Mouse (Mus musculus): Measurements from ENCODE around the gene Hsd3b7. TPM values are rescaled to one million over a fixed set of nuclear protein-coding genes. Genes with fewer than 3 reads are reported as not detected.

Hsd3b7 gene
- polyA plus RNA-seq (2014; fragmentation: Illumina TruSeq; extraction: RNeasy Lipid Tissue Mini Kit (QIAGEN cat#74804); ENCODE audit: low read depth, low replicate concordance), result 1.9 TPM

DNA sequence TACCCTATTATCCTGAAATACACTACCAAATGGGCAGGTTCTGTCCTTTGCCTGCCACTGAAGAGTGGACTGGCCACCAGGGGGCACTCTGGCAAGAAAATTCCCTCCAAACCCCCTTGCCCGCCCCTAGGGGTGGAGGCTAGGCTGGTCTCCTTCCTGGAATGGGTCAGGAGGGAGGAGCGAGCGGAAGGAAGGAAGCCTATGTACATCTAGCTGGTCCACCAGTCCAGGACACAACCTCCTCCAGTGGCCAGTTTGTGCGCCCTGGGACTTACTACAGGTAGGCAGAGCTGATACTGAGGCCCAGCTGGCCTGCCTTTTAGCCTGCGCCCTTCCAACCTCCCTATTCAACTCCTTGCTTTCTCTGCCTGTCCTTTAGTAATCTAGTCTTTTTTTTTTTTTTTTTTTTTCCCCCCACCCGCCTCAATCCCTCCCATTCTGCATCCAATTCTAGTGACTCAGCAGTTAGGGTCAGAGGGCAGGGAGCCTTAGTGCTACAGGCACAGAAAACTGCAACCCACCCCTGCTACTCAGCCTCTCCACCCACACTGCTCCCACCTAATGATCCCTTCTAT, at the start of gene Hsd3b7:
Gene Hsd3b7, plus strand, starts transcription at position 170 of the 575 bp plus-strand sequence.

DNA sequence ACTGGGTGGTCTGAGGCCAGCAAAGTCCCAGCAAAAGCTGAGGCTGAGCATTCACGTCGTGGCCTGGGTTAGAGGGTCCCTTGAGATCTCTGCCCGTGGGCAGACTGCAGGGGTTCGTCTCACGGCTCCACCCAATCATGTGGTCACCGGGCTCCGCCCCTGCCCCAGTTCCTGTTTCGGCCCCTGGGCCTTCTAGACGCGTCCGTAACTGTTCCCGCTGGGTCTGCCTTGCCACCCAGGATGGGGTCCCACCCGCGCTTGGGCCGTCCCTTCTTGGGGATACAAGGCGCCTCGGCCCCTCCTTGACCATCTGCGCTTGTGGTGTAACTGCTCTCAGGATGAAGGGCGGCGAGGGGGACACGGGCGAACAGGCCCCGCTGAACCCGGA, 30.8 kb upstream of the Hsd3b7 start, which contains the start of gene Orai3:
Gene Orai3, plus strand, starts transcription at position 165 of the 388 bp plus-strand sequence.

DNA sequence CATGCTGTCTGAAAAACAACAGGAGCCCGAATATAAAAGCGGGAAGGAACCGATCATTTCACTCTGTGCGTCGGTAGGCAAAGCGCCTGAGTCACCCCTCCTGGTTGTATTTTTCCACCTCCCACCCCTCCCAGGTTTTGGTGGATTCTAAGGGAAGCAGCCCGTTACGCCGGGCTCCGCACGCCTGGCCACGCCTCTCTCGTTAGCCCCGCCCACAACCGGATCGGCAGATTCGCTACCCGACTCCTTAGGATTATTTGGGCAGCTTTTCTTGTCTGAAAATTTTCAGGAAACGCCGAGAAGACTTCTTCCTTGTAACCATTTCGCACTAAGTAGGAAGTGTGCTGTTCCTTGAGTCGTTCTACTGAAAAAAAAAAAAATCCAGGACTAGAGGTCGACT, 24.0 kb upstream of the Hsd3b7 start, which contains the start of gene Setd1a:
Gene Setd1a, plus strand, starts transcription at position 245 of the 400 bp plus-strand sequence.

DNA sequence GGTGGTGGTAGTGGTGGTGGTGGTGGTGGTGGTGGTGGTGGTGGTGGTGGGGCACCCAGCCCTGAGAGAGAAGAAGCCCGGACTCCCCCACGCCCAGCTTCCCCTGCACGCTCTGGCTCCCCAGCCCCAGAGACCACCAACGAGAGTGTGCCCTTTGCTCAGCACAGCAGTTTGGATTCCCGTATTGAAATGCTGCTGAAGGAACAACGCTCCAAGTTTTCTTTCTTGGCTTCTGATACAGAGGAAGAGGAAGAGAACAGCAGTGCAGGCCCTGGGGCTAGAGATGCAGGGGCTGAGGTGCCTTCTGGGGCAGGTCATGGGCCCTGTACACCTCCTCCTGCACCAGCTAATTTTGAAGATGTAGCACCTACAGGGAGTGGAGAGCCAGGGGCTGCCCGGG, 15.1 kb upstream of the Hsd3b7 start, which contains the start of gene Gm49388:
Gene Gm49388, plus strand, starts transcription at position 301 of the 400 bp plus-strand sequence.

DNA sequence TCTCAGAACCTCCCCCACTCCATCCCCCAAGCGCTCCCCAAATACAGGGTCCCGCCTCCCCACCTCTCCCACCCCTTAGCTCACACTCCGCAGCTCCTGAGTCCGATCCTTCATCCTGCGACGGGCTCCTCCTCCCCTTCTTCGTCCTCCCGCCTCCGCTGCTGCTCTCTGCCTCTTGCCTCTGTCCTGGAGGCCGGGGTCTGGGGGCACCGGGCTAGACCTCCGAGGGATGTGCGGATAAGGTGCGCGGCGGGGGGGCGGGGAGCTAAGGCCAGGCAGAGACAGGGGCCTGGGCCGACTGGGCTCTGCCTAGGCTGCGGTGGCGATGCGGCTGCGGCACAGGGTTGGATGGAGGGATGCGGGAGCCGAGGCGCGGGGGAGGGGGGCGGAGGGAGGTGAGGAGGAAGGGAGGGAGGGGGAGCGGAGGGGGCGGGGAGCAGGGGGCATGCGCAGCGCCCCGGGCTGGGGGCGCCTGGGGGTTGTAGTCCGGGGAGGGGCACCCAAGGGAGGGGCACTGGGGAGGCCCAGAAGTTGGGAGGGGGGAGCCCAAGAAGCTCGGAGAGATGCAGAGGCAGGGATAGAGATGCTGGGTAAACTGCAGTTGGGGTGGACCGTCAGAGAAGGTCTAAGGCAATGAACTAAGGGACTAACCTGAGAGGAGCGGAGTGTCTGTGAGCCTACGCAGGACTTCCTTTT, 23.9 kb downstream of the Hsd3b7 start, which contains the start of the genes Stx4a and Stx1b:
Gene Stx4a, plus strand, starts transcription at position 119 of the 696 bp plus-strand sequence.
Gene Stx1b, minus strand, starts transcription at position 374 of the 696 bp plus-strand sequence.

Other genes with a start within 250 kb of the Hsd3b7 start
- not detected for gene Tmem265, start 239.2 kb upstream of the Hsd3b7 start, polyA plus RNA-seq (2014; fragmentation: Illumina TruSeq; extraction: RNeasy Lipid Tissue Mini Kit (QIAGEN cat#74804); ENCODE audit: low read depth, low replicate concordance)
- gene Phkg2, start 227.3 kb upstream of the Hsd3b7 start, polyA plus RNA-seq (2014; fragmentation: Illumina TruSeq; extraction: RNeasy Lipid Tissue Mini Kit (QIAGEN cat#74804); ENCODE audit: low read depth, low replicate concordance), result 445 TPM
- 22.2 TPM for gene Ccdc189, start 212.0 kb upstream of the Hsd3b7 start, polyA plus RNA-seq (2014; fragmentation: Illumina TruSeq; extraction: RNeasy Lipid Tissue Mini Kit (QIAGEN cat#74804); ENCODE audit: low read depth, low replicate concordance)
- gene Rnf40, start 211.8 kb upstream of the Hsd3b7 start, polyA plus RNA-seq (2014; fragmentation: Illumina TruSeq; extraction: RNeasy Lipid Tissue Mini Kit (QIAGEN cat#74804); ENCODE audit: low read depth, low replicate concordance), result 6.3 TPM
- gene Zfp629, start 184.8 kb upstream of the Hsd3b7 start, polyA plus RNA-seq (2014; fragmentation: Illumina TruSeq; extraction: RNeasy Lipid Tissue Mini Kit (QIAGEN cat#74804); ENCODE audit: low read depth, low replicate concordance), result 7.4 TPM
- 3.0 TPM for gene Bcl7c, start 91.7 kb upstream of the Hsd3b7 start, polyA plus RNA-seq (2014; fragmentation: Illumina TruSeq; extraction: RNeasy Lipid Tissue Mini Kit (QIAGEN cat#74804); ENCODE audit: low read depth, low replicate concordance)
- gene Ctf1, start 87.9 kb upstream of the Hsd3b7 start, polyA plus RNA-seq (2014; fragmentation: Illumina TruSeq; extraction: RNeasy Lipid Tissue Mini Kit (QIAGEN cat#74804); ENCODE audit: low read depth, low replicate concordance), result 5.1 TPM
- gene Ctf2, start 68.4 kb upstream of the Hsd3b7 start, polyA plus RNA-seq (2014; fragmentation: Illumina TruSeq; extraction: RNeasy Lipid Tissue Mini Kit (QIAGEN cat#74804); ENCODE audit: low read depth, low replicate concordance), result not detected
- gene Fbxl19, start 56.1 kb upstream of the Hsd3b7 start, polyA plus RNA-seq (2014; fragmentation: Illumina TruSeq; extraction: RNeasy Lipid Tissue Mini Kit (QIAGEN cat#74804); ENCODE audit: low read depth, low replicate concordance), result 2.2 TPM
- 1.1 TPM for gene Orai3, start 30.8 kb upstream of the Hsd3b7 start, polyA plus RNA-seq (2014; fragmentation: Illumina TruSeq; extraction: RNeasy Lipid Tissue Mini Kit (QIAGEN cat#74804); ENCODE audit: low read depth, low replicate concordance)
- gene Setd1a, start 23.9 kb upstream of the Hsd3b7 start, polyA plus RNA-seq (2014; fragmentation: Illumina TruSeq; extraction: RNeasy Lipid Tissue Mini Kit (QIAGEN cat#74804); ENCODE audit: low read depth, low replicate concordance), result 7.2 TPM
- gene Gm49388, start 15.0 kb upstream of the Hsd3b7 start, polyA plus RNA-seq (2014; fragmentation: Illumina TruSeq; extraction: RNeasy Lipid Tissue Mini Kit (QIAGEN cat#74804); ENCODE audit: low read depth, low replicate concordance), result not detected
- gene Stx4a, start 23.7 kb downstream of the Hsd3b7 start, polyA plus RNA-seq (2014; fragmentation: Illumina TruSeq; extraction: RNeasy Lipid Tissue Mini Kit (QIAGEN cat#74804); ENCODE audit: low read depth, low replicate concordance), result 3.1 TPM
- gene Stx1b, start 23.9 kb downstream of the Hsd3b7 start, polyA plus RNA-seq (2014; fragmentation: Illumina TruSeq; extraction: RNeasy Lipid Tissue Mini Kit (QIAGEN cat#74804); ENCODE audit: low read depth, low replicate concordance), result 0.49 TPM
- gene Zfp646, start 75.6 kb downstream of the Hsd3b7 start, polyA plus RNA-seq (2014; fragmentation: Illumina TruSeq; extraction: RNeasy Lipid Tissue Mini Kit (QIAGEN cat#74804); ENCODE audit: low read depth, low replicate concordance), result 21.3 TPM
- gene Zfp668, start 76.2 kb downstream of the Hsd3b7 start, polyA plus RNA-seq (2014; fragmentation: Illumina TruSeq; extraction: RNeasy Lipid Tissue Mini Kit (QIAGEN cat#74804); ENCODE audit: low read depth, low replicate concordance), result 0.91 TPM
- gene Prss53, start 90.4 kb downstream of the Hsd3b7 start, polyA plus RNA-seq (2014; fragmentation: Illumina TruSeq; extraction: RNeasy Lipid Tissue Mini Kit (QIAGEN cat#74804); ENCODE audit: low read depth, low replicate concordance), result not detected
- gene Gm21974, start 94.8 kb downstream of the Hsd3b7 start, polyA plus RNA-seq (2014; fragmentation: Illumina TruSeq; extraction: RNeasy Lipid Tissue Mini Kit (QIAGEN cat#74804); ENCODE audit: low read depth, low replicate concordance), result not detected
- 12.4 TPM for gene Vkorc1, start 95.0 kb downstream of the Hsd3b7 start, polyA plus RNA-seq (2014; fragmentation: Illumina TruSeq; extraction: RNeasy Lipid Tissue Mini Kit (QIAGEN cat#74804); ENCODE audit: low read depth, low replicate concordance)
- gene Bckdk, start 103.5 kb downstream of the Hsd3b7 start, polyA plus RNA-seq (2014; fragmentation: Illumina TruSeq; extraction: RNeasy Lipid Tissue Mini Kit (QIAGEN cat#74804); ENCODE audit: low read depth, low replicate concordance), result 0.62 TPM
- 52.0 TPM for gene Kat8, start 111.9 kb downstream of the Hsd3b7 start, polyA plus RNA-seq (2014; fragmentation: Illumina TruSeq; extraction: RNeasy Lipid Tissue Mini Kit (QIAGEN cat#74804); ENCODE audit: low read depth, low replicate concordance)
- gene Prss8, start 129.5 kb downstream of the Hsd3b7 start, polyA plus RNA-seq (2014; fragmentation: Illumina TruSeq; extraction: RNeasy Lipid Tissue Mini Kit (QIAGEN cat#74804); ENCODE audit: low read depth, low replicate concordance), result not detected
- gene Prss36, start 146.1 kb downstream of the Hsd3b7 start, polyA plus RNA-seq (2014; fragmentation: Illumina TruSeq; extraction: RNeasy Lipid Tissue Mini Kit (QIAGEN cat#74804); ENCODE audit: low read depth, low replicate concordance), result not detected
- gene Fus, start 166.9 kb downstream of the Hsd3b7 start, polyA plus RNA-seq (2014; fragmentation: Illumina TruSeq; extraction: RNeasy Lipid Tissue Mini Kit (QIAGEN cat#74804); ENCODE audit: low read depth, low replicate concordance), result 440 TPM
- 0.52 TPM for gene Pycard, start 193.3 kb downstream of the Hsd3b7 start, polyA plus RNA-seq (2014; fragmentation: Illumina TruSeq; extraction: RNeasy Lipid Tissue Mini Kit (QIAGEN cat#74804); ENCODE audit: low read depth, low replicate concordance)
- not detected for gene Trim72, start 203.3 kb downstream of the Hsd3b7 start, polyA plus RNA-seq (2014; fragmentation: Illumina TruSeq; extraction: RNeasy Lipid Tissue Mini Kit (QIAGEN cat#74804); ENCODE audit: low read depth, low replicate concordance)

Data from testis, adult 10 weeks (tissue).